Mouse (Mus musculus): ENCODE data around the gene Higd1c.
"Not testable (repeated sequence)": the region's sequence is repeated elsewhere in the genome, so short reads cannot be mapped to it uniquely, and the experiment has no call there.

Higd1c gene

DNA sequence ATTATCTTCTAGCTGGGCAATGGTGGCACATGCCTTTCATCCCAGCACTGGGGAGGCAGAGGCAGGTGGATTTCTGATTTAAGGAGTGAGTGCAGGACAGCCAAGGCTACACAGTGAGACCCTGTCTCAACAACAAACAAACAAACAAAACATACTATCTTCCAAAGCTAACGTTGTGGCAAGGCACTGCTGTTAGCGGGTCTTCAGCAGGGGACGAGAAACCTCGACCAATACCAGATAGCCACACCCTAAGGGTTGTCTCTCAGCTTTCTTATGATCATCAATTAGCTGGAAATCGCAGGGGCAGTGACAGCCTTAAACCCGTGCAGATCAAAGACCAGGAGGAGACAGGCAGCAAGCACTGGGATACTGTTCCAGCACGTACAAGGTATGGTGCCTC lies at the start of gene Higd1c:
Gene Higd1c, plus strand, starts transcription at position 301 of the 400 bp plus-strand sequence.
- in situ Hi-C loops (cut with MboI, MseI), result no loop called here

DNA sequence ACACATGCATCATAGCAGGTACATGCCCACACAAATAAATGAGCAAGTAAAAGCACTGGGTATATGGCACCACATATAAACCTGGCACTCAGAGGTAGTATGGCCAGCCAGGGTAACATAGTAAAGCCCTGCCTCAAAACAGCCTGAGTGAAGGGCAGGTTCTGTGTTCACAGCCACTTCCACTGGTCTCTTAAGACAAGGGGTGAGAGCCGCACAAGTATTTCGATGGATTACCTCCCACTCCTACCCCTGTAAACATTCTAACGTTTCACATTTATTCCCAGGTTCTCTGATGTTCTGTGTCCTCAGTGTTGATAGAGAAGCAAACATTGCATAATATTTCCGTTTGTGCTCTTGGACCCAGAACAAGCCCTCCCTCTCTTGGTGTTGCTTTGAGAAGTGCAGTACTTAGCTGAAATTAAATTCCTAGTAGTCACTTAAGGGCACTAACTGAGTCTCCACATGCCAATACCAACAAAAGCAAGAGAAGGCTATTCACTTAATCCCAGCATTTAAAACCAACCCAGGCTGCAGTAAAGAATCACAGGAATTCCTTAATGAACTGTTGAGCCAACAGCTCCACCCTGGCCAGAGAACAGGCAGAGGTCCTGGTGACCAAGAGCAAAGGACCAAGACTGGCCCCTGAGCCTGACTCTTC lies 46.2 kb upstream of the Higd1c start:
- in situ Hi-C loops (cut with MboI, MseI), result not testable (repeated sequence)

DNA sequence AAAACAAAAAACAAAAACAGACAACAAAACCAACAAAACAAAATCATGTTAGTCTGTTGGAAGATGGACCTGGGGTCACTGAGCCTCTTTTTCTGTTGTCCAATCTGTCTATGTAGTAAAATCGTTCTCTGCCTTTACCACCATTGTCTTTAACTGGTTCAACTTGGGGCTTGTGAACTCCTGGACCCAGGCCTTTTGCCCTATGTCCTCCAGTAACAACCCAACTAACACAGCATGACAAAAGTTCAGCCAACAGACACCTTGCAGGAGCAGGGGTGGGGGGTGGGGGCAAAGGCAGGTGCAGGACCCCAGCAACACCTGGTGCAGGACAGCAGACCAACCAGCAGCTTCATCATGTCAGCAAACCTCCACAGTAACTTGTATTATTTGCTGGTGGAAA lies 44.5 kb upstream of the Higd1c start:
- in situ Hi-C loops (cut with MboI, MseI), result loop anchor here in 1 of 2 experiments (10.0 kb wide), 1 partner anchor 295 kb away; no protein-coding TSS in a partner anchor

- in situ Hi-C loops (cut with MboI, MseI), result loop anchor here in 1 of 2 experiments (10.0 kb wide), 1 partner anchor 296 kb away; no protein-coding TSS in a partner anchor
These were observed 43.9 kb upstream of the Higd1c start for GRCm38 (mm10) chr15:100320295-100320905.

GRCm38 (mm10) chr15:100321134-100321533 lies 43.2 kb upstream of the Higd1c start:
- in situ Hi-C loops (cut with MboI, MseI), result loop anchor here in 1 of 2 experiments (10.0 kb wide), 1 partner anchor 296 kb away; no protein-coding TSS in a partner anchor

DNA sequence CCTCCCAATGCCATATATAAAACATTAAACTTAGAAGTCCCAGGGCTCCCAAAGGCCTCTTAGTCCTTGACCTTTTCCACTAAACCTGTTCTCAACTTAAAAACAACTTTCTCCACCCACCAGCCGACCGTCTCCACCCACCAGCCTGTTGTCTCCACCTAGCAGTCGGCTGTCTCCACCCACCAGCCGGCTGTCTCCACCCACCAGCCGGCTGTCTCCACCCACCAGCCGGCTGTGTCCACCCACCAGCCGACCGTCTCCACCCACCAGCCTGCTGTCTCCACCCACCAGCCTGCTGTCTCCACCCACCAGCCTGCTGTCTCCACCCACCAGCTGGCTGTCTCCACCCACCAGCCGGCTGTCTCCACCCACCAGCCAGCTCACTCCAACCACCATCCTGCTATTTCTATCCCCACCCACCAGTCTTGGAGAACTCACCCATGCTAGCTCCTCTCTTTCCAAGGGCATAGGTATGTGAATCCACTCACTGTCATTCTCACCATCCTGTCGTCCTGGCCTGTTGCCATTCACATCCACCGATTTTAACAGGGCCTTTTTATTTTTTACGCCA lies 40.2 kb upstream of the Higd1c start:
- in situ Hi-C loops (cut with MboI, MseI), result loop anchor here in 1 of 2 experiments (10.0 kb wide), 1 partner anchor 299 kb away; no protein-coding TSS in a partner anchor

- in situ Hi-C loops (cut with MboI, MseI), result loop anchor here (5.0 to 10.0 kb wide), 3 partner anchors 117 to 300 kb away; no protein-coding TSS in a partner anchor
These were observed 39.1 kb upstream of the Higd1c start for GRCm38 (mm10) chr15:100325235-100325634.

DNA sequence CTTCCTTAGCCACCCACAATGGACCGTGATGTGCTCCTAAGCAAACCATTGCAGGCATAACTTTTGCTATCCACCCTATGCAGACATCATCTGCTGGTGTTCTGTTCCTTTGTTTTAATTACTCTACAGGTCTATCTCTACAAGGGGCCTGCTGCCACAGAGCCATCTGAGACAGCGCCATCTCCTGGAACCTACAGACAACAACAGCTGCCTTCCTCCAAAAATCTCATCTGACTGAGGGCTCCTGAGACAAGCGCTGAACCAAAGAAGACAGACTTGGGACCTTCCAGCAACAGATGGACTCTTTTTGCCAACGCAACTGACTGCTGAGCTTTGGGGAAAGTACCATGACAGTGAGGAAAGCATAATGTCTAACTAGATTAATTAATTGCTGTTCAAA lies 36.3 kb upstream of the Higd1c start:
- in situ Hi-C loops (cut with MboI, MseI), result loop anchor here (5.0 to 10.0 kb wide), 3 partner anchors 114 to 303 kb away; no protein-coding TSS in a partner anchor

DNA sequence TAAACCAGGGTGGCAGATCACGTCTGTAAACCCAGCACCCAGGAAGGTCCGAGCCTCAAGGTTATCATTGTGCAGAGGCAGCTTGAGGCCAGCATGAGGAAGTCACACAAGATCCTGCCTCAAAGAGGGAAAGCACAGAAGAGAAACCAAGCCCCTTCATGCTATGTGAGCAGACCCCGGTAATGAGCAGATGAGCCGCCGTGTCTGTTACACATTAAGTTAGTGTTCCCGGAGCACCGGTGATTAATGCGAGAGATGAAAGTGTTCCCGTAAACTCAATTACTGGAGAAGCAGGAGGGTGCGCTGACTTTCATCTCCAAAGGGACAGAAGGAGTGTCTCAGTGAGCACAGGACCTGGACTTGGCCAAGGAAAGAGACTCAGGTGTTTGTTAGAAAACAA lies 35.0 kb upstream of the Higd1c start:
- in situ Hi-C loops (cut with MboI, MseI), result loop anchor here (5.0 to 10.0 kb wide), 3 partner anchors 113 to 305 kb away; no protein-coding TSS in a partner anchor

DNA sequence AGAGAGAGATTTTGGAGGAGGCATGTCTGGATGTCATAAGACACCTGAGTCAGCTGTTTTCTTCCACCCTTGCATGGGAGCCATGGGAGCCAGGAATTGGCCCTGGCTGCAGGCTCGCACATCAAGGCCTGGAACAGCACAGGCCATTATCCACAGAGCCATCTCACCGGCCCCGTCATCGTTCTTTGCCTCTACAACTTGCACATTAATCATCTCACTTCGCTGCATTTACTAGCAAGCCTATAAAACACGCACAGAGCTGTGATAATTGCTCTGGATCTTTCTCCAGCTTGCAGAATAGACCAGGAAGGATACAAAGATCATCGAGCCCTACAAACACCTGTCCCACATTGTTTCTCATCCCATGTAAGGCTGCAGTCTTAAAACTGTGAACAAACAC lies 33.6 kb upstream of the Higd1c start:
- in situ Hi-C loops (cut with MboI, MseI), result loop anchor here (5.0 kb wide), 1 partner anchor 47 kb away; no protein-coding TSS in a partner anchor

DNA sequence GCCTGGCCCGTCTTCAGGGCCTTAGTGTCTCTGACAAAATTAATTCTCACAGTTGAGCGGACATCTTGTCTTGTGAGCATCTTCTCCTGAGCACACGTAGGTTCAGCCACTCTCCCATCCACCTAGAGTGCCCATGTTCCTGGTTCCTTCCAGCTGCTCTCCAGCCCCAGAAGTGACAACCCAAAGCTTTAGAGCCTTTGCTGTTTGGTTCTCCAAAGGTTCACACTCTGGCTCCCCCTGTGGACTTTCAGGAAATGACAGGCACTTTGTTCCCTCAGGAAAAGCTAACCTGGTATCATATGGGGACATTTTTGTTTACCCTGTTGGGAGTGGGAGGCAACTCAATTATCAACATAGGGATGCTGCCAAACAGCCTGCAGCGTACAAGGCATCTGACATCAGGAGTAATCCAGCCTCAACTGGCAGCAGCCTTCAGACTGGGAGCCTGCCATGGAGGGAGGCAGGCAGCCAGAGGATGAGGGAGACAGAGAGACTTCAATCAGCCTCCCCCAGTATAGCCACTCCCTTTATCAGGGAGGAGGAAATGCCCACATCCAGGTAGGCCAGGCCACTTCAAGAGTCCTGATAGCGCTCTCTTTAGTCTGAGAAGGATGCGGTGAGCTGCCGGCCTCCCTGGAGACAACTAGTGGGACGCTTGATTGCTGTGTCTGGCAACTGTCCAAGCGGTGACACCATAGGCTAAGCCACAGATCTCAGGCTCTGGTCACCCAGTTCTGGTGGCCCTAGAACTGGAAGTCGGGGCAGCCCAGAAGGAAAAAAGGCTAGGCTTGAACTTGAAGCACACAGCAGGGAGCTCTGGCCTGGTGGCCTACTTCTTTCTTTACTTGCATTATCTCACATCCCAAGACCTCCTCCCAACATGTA lies 32.0 kb upstream of the Higd1c start:
- in situ Hi-C loops (cut with MboI, MseI), result loop anchor here (5.0 kb wide), 1 partner anchor 45 kb away; no protein-coding TSS in a partner anchor

DNA sequence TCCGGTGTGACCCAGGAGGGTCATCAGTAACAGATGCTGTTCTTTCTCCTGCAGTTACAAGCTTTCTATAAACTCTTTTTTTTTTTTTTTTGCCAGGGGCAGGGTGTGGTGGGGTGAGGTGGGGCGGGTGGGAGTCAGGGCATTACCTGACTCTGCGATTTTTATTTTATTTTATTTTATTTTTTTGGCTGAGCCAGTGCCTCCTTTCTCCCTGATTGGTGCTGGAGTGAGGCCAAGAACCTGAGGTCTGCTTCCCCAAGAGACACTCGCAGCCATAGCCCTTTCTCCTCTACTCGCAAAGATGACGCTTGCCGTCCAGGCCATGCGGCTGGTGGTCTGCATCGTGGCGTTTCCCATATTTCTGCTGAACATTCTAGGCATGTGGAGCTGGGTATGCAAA lies 29.7 kb upstream of the Higd1c start, which contains the start of gene Mettl7a3:
Gene Mettl7a3, plus strand, starts transcription at position 301 of the 400 bp plus-strand sequence.
- in situ Hi-C loops (cut with MboI, MseI), result loop anchor here (5.0 kb wide), 1 partner anchor 43 kb away; no protein-coding TSS in a partner anchor

- in situ Hi-C loops (cut with MboI, MseI), result not testable (repeated sequence)
These were observed 27.0 kb upstream of the Higd1c start for GRCm38 (mm10) chr15:100337328-100337727.

GRCm38 (mm10) chr15:100337847-100338246 lies 26.5 kb upstream of the Higd1c start:
- in situ Hi-C loops (cut with MboI, MseI), result not testable (repeated sequence)

GRCm38 (mm10) chr15:100341314-100341980 lies 22.9 kb upstream of the Higd1c start:
- in situ Hi-C loops (cut with MboI, MseI), result not testable (repeated sequence)

- in situ Hi-C loops (cut with MboI, MseI), result no loop called here
These were observed 18.9 kb upstream of the Higd1c start for GRCm38 (mm10) chr15:100345484-100345883.

DNA sequence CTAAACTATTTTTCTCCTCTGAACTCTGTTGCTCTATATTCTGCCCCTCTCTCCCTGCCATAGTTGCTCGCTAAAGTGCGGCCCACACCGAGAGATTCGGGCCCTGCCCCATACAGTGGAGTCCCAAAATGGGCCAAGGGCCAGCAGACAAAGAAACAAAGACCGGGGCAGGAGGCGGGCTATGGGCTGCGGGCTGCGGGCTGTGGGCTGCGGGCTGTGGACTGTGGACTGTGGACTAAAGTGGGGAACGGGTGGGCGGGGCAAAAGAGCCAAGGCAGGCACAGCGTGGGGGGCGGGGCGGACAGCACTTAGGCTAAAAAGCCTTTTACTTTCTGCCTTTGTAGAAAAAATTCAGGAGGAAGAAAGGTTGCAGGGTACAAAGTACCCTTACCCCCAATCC lies 17.6 kb upstream of the Higd1c start:
- in situ Hi-C loops (cut with MboI, MseI), result no loop called here

DNA sequence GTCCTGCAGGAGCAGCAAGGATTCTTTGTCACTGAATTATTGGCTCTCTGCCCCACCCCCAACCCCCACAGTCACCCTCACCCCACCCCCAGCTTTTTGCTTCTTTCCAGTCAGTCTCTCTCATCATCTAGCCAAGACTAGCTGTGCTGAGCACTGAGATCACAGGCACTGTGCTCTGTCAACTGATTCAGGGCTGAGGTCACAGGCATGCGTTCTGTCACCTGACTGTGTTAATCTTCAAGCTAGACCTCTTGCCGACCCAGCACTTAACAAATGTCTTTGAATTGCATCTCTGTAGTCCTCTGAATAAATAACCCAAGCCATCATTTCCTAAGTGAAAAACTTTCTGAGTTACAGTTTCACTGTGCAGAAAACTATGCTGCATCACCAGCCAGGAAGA lies 14.8 kb upstream of the Higd1c start:
- in situ Hi-C loops (cut with MboI, MseI), result no loop called here

GRCm38 (mm10) chr15:100351501-100352060 lies 12.8 kb upstream of the Higd1c start:
- in situ Hi-C loops (cut with MboI, MseI), result no loop called here

- in situ Hi-C loops (cut with MboI, MseI), result no loop called here
These were observed 11.6 kb upstream of the Higd1c start, which contains the start of the genes Methig1 and Mettl7a2 for GRCm38 (mm10) chr15:100352711-100353250. Gene Methig1 (plus strand): TSS chr15:100353149. Gene Mettl7a2 (plus strand): TSS chr15:100353200.
